Mouse (Mus musculus) thymus, adult 2 months (tissue): ENCODE measurements around the gene Cramp1l.

Source experiments
- CTCF ChIP-seq: fragments of 200-500 bp; IDR thresholded peaks from 2 replicates; pipeline ENCODE4 v1.5.1; 2012; ENCODE audit warnings: mild to moderate bottlenecking, control low read depth, low read length, moderate library complexity, borderline replicate concordance; ENCODE audit not compliant: control insufficient read depth, poor library complexity, insufficient read depth; ENCODE audit errors: extremely low read depth
- POLR2A ChIP-seq: fragments of 200-500 bp; IDR thresholded peaks from 2 replicates; pipeline ENCODE4 v1.6.1; 2012; ENCODE audit warnings: mild to moderate bottlenecking, low read length, control low read depth, moderate library complexity; ENCODE audit not compliant: control insufficient read depth, poor library complexity, insufficient read depth; ENCODE audit errors: extremely low read depth

GRCm38 (mm10) chr17:25065189-25065588, 49.6 kb upstream of the Cramp1l start:
- TF ChIP-seq CTCF = no peak
- no peak for TF ChIP-seq POLR2A
